Mouse (Mus musculus): Measurements from ENCODE around the gene Stk11ip. TPM values are rescaled to one million over a fixed set of nuclear protein-coding genes. Genes with fewer than 3 reads are reported as not detected.

Stk11ip gene
- total RNA-seq, 2 experiments from 2014 or later = 8.9 to 9.2 TPM

- intact Hi-C loops (cut with DNase I) = no loop called here
- DNase-seq (ENCODE audit: low spot score) = no peak
Measured at GRCm38 (mm10) chr1:75533325-75534252, 12.3 kb downstream of the Stk11ip start.

- DNase-seq (ENCODE audit: low spot score) = no peak
- intact Hi-C loops (cut with DNase I) = no loop called here
Measured at GRCm38 (mm10) chr1:75537587-75537986, 16.3 kb downstream of the Stk11ip start.

GRCm38 (mm10) chr1:75538597-75539190 lies 17.4 kb downstream of the Stk11ip start:
- intact Hi-C loops (cut with DNase I) = no loop called here
- DNase-seq (ENCODE audit: low spot score) = no peak

- intact Hi-C loops (cut with DNase I) = no loop called here
- DNase-seq (ENCODE audit: low spot score) = no peak
Measured at GRCm38 (mm10) chr1:75541496-75541895, 20.2 kb downstream of the Stk11ip start.

GRCm38 (mm10) chr1:75544351-75544750 lies 23.0 kb downstream of the Stk11ip start:
- intact Hi-C loops (cut with DNase I) = no loop called here
- DNase-seq (ENCODE audit: low spot score) = no peak

GRCm38 (mm10) chr1:75545965-75546956 lies 24.9 kb downstream of the Stk11ip start, which contains the start of gene Slc4a3:
Gene Slc4a3 (plus strand): TSS chr1:75546266.
- intact Hi-C loops (cut with DNase I) = no loop called here
- peak; percentile 51 for DNase-seq (ENCODE audit: low spot score)

- DNase-seq (ENCODE audit: low spot score) = no peak
- intact Hi-C loops (cut with DNase I) = no loop called here
Measured at GRCm38 (mm10) chr1:75547351-75547750, 26.0 kb downstream of the Stk11ip start.

- intact Hi-C loops (cut with DNase I) = no loop called here
- no peak for DNase-seq (ENCODE audit: low spot score)
Measured at GRCm38 (mm10) chr1:75548083-75548482, 26.8 kb downstream of the Stk11ip start.

- intact Hi-C loops (cut with DNase I) = no loop called here
Measured at GRCm38 (mm10) chr1:75548871-75549270, 27.5 kb downstream of the Stk11ip start.

GRCm38 (mm10) chr1:75549289-75550279 lies 28.3 kb downstream of the Stk11ip start:
- intact Hi-C loops (cut with DNase I) = no loop called here

More at GRCm38 (mm10) chr1:75548871-75549270, 27.5 kb downstream of the Stk11ip start:
- no peak for DNase-seq (ENCODE audit: low spot score)

GRCm38 (mm10) chr1:75550586-75550985 lies 29.3 kb downstream of the Stk11ip start:
- no peak for DNase-seq (ENCODE audit: low spot score)
- intact Hi-C loops (cut with DNase I) = no loop called here

More at GRCm38 (mm10) chr1:75549289-75550279, 28.3 kb downstream of the Stk11ip start:
- peak; percentile 36 for DNase-seq (ENCODE audit: low spot score)

GRCm38 (mm10) chr1:75555680-75556079 lies 34.4 kb downstream of the Stk11ip start:
- no peak for DNase-seq (ENCODE audit: low spot score)
- intact Hi-C loops (cut with DNase I) = no loop called here

GRCm38 (mm10) chr1:75556143-75556781 lies 34.9 kb downstream of the Stk11ip start:
- intact Hi-C loops (cut with DNase I) = no loop called here
- DNase-seq (ENCODE audit: low spot score) = no peak

GRCm38 (mm10) chr1:75557041-75557440 lies 35.7 kb downstream of the Stk11ip start:
- DNase-seq (ENCODE audit: low spot score) = no peak
- intact Hi-C loops (cut with DNase I) = no loop called here

GRCm38 (mm10) chr1:75558388-75559178 lies 37.3 kb downstream of the Stk11ip start:
- intact Hi-C loops (cut with DNase I) = loop anchor here (1.0 to 2.0 kb wide), 2 partner anchors 54 to 81 kb away; no protein-coding TSS in a partner anchor
- DNase-seq (ENCODE audit: low spot score) = no peak

- peak; percentile 79 for DNase-seq (ENCODE audit: low spot score)
- intact Hi-C loops (cut with DNase I) = loop anchor here (1.0 to 2.0 kb wide), 2 partner anchors 55 to 82 kb away; no protein-coding TSS in a partner anchor
Measured at GRCm38 (mm10) chr1:75559212-75559925, 38.0 kb downstream of the Stk11ip start.
